Mouse (Mus musculus) liver, embryonic 12.5 days (tissue): ENCODE results near the gene Ankrd10. TPM values are rescaled to one million over a fixed set of nuclear protein-coding genes. Genes with fewer than 3 reads are reported as not detected.
A peak's percentile ranks its signal among the peaks of the same experiment; 100 is the strongest.
"Not testable (repeated sequence)": the region's sequence is repeated elsewhere in the genome, so short reads cannot be mapped to it uniquely, and the experiment has no call there.

Source experiments
- ATAC-seq: fragments of 200-750 bp; cut with Nextera tagmentation; 2 replicates; pipeline ENCODE4 v1.8.0; 2017; ENCODE audit warnings: moderate number of reproducible peaks, mild to moderate bottlenecking, moderate library complexity
- H3K27ac ChIP-seq: fragments of 300-500 bp; sonication (generic); 2 replicates; pipeline ENCODE4 v1.5.1; 2016; ENCODE audit warnings: mild to moderate bottlenecking
- H3K27me3 ChIP-seq: fragments of 300-500 bp; sonication (generic); replicated peaks from 2 replicates; pipeline ENCODE4 v1.6.1; 2016; ENCODE audit warnings: mild to moderate bottlenecking, moderate library complexity
- H3K36me3 ChIP-seq: fragments of 300-500 bp; sonication (generic); 2 replicates; pipeline ENCODE4 v1.6.1; 2016; ENCODE audit warnings: mild to moderate bottlenecking, moderate library complexity
- H3K4me1 ChIP-seq: fragments of 300-500 bp; sonication (generic); 2 replicates; pipeline ENCODE4 v1.6.1; 2016
- H3K4me2 ChIP-seq: fragments of 300-500 bp; sonication (generic); 2 replicates; pipeline ENCODE4 v1.6.1; 2016; ENCODE audit warnings: mild to moderate bottlenecking, moderate library complexity
- H3K4me3 ChIP-seq: fragments of 300-500 bp; sonication (generic); 2 replicates; pipeline ENCODE4 v1.5.1; 2016; ENCODE audit warnings: mild to moderate bottlenecking, moderate library complexity
- H3K9ac ChIP-seq: fragments of 300-500 bp; sonication (generic); 2 replicates; pipeline ENCODE4 v1.6.1; 2016; ENCODE audit warnings: mild to moderate bottlenecking, moderate library complexity
- H3K9me3 ChIP-seq: fragments of 300-500 bp; sonication (generic); replicated peaks from 2 replicates; pipeline ENCODE4 v1.6.1; 2016; ENCODE audit warnings: mild to moderate bottlenecking, moderate library complexity
- WGBS: fragments of 180-500 bp; shearing (Covaris S2); methylation state at CpG from one replicate; pipeline ENCODE4 v1.1.7; 2016; ENCODE audit not compliant: insufficient replicate concordance; 5-methylcytosine and 5-hydroxymethylcytosine counted together
- polyA plus RNA-seq: library from polyadenylated mRNA; unstranded; fragments of >200 nt; fragmentation: Nextera tagmentation; extraction: Ambion mirVana; gene quantifications from 2 replicates; pipeline ENCODE4 v1.2.1, GENCODE M21; 2016

Gene Ankrd10
- polyA plus RNA-seq, result 47.5 and 48.1 TPM in 2 replicates

GRCm38 (mm10) chr8:11635611-11636081 lies at the start of gene Ankrd10:
Ankrd10 (minus strand) TSS chr8:11635757.
- H3K36me3 ChIP-seq, result peaks cover 22% of the 10 kb centered on the region
- H3K27ac ChIP-seq, result peak within 1 kb of the TSS; percentile 95
- WGBS, result under 1% methylated on average over 40 of the region's 40 CpGs
- H3K4me1 ChIP-seq, result peaks cover 38% of the 10 kb centered on the region
- peak; percentile 93 for ATAC-seq
- H3K27me3 ChIP-seq, result no peaks in the 10 kb centered on the region
- peak within 1 kb of the TSS; percentile 87 for H3K4me3 ChIP-seq
- H3K9ac ChIP-seq, result peak within 1 kb of the TSS; percentile 93
- H3K4me2 ChIP-seq, result peak within 1 kb of the TSS; percentile 92
- H3K9me3 ChIP-seq, result no peaks in the 10 kb centered on the region

- no peaks in the 10 kb centered on the region; the same call in 1 of the 2 replicates for H3K27me3 ChIP-seq
- WGBS, result 75% methylated on average over 7 of the region's 7 CpGs
Observed at GRCm38 (mm10) chr8:11684558-11684957, 49.0 kb upstream of the Ankrd10 start.

GRCm38 (mm10) chr8:11668308-11668707 lies 32.8 kb upstream of the Ankrd10 start:
- Histone ChIP-seq H3K9ac (no peak overlapping the region), H3K4me3 (no peak overlapping the region), H3K9me3 (no peaks in the 10 kb centered on the region), H3K27me3 (no peaks in the 10 kb centered on the region), H3K36me3 (no peaks in the 10 kb centered on the region), H3K4me1 (no peaks in the 10 kb centered on the region), H3K4me2 (no peak overlapping the region), H3K27ac (no peak overlapping the region)
- no peak for ATAC-seq
- whole genome bisulfite sequencing, result 50% methylated on average over 2 of the region's 2 CpGs

More at GRCm38 (mm10) chr8:11684558-11684957, 49.0 kb upstream of the Ankrd10 start:
- no peaks in the 10 kb centered on the region for H3K4me1 ChIP-seq
- no peak for ATAC-seq
- no peaks in the 10 kb centered on the region for H3K9me3 ChIP-seq
- H3K36me3 ChIP-seq, result no peaks in the 10 kb centered on the region
- no peak overlapping the region for H3K9ac ChIP-seq
- H3K4me3 ChIP-seq, result no peak overlapping the region
- H3K4me2 ChIP-seq, result no peak overlapping the region
- H3K27ac ChIP-seq, result no peak overlapping the region

- not testable (repeated sequence) for H3K27me3 ChIP-seq, H3K9ac ChIP-seq, H3K9me3 ChIP-seq, H3K36me3 ChIP-seq, H3K4me3 ChIP-seq, H3K4me2 ChIP-seq, ATAC-seq, H3K4me1 ChIP-seq, H3K27ac ChIP-seq
- WGBS, result 76% methylated on average over 20 of the region's 20 CpGs
Observed at GRCm38 (mm10) chr8:11666023-11666716, 30.6 kb upstream of the Ankrd10 start.

GRCm38 (mm10) chr8:11661969-11662368 lies 26.4 kb upstream of the Ankrd10 start:
- H3K27me3 ChIP-seq, result no peaks in the 10 kb centered on the region; the same call in 1 of the 2 replicates
- H3K4me1 ChIP-seq, result no peaks in the 10 kb centered on the region
- WGBS, result 57% methylated on average over 3 of the region's 3 CpGs
- H3K4me2 ChIP-seq, result no peak overlapping the region
- H3K9me3 ChIP-seq, result no peaks in the 10 kb centered on the region
- H3K27ac ChIP-seq, result no peak overlapping the region
- H3K9ac ChIP-seq, result no peak overlapping the region
- no peak for ATAC-seq
- H3K36me3 ChIP-seq, result no peaks in the 10 kb centered on the region
- no peak overlapping the region for H3K4me3 ChIP-seq

GRCm38 (mm10) chr8:11650021-11650420 lies 14.5 kb upstream of the Ankrd10 start:
- ATAC-seq, result no peak
- H3K27me3 ChIP-seq, result no peaks in the 10 kb centered on the region
- 67% methylated on average over 5 of the region's 5 CpGs for WGBS
- H3K4me3 ChIP-seq, result no peak overlapping the region
- no peak overlapping the region for H3K4me2 ChIP-seq
- H3K27ac ChIP-seq, result no peak overlapping the region
- H3K9me3 ChIP-seq, result no peaks in the 10 kb centered on the region
- H3K9ac ChIP-seq, result no peak overlapping the region
- H3K36me3 ChIP-seq, result no peaks in the 10 kb centered on the region
- H3K4me1 ChIP-seq, result no peaks in the 10 kb centered on the region; the same call in 1 of the 2 replicates

- no peak for ATAC-seq
- WGBS, result 61% methylated on average over 2 of the region's 2 CpGs
Observed at GRCm38 (mm10) chr8:11643123-11643522, 7.6 kb upstream of the Ankrd10 start.

GRCm38 (mm10) chr8:11640606-11641005 lies 5.0 kb upstream of the Ankrd10 start:
- Histone ChIP-seq H3K4me3 (no peak overlapping the region), H3K9me3 (no peaks in the 10 kb centered on the region), H3K9ac (no peak overlapping the region), H3K27ac (no peak overlapping the region), H3K36me3 (no peaks in the 10 kb centered on the region), H3K4me1 (peaks cover 12% of the 10 kb centered on the region), H3K27me3 (no peaks in the 10 kb centered on the region), H3K4me2 (no peak overlapping the region)
- no peak for ATAC-seq
- WGBS, result 68% methylated on average over 2 of the region's 2 CpGs

More at GRCm38 (mm10) chr8:11643123-11643522, 7.6 kb upstream of the Ankrd10 start:
- H3K9ac ChIP-seq, result no peak overlapping the region
- H3K4me2 ChIP-seq, result no peak overlapping the region
- H3K36me3 ChIP-seq, result no peaks in the 10 kb centered on the region
- no peak overlapping the region for H3K27ac ChIP-seq
- H3K4me1 ChIP-seq, result no peaks in the 10 kb centered on the region
- H3K9me3 ChIP-seq, result no peaks in the 10 kb centered on the region
- H3K4me3 ChIP-seq, result no peak overlapping the region
- H3K27me3 ChIP-seq, result no peaks in the 10 kb centered on the region

GRCm38 (mm10) chr8:11637531-11637930 lies 2.0 kb upstream of the Ankrd10 start:
- Histone ChIP-seq H3K27ac (no peak overlapping the region), H3K27me3 (no peaks in the 10 kb centered on the region), H3K9me3 (no peaks in the 10 kb centered on the region), H3K4me1 (peaks cover 30% of the 10 kb centered on the region), H3K36me3 (peaks cover 4% of the 10 kb centered on the region), H3K4me3 (no peak overlapping the region), H3K9ac (no peak overlapping the region), H3K4me2 (no peak overlapping the region)
- WGBS, result 87% methylated on average over 7 of the region's 7 CpGs
- ATAC-seq, result no peak

- H3K9me3 ChIP-seq, result no peaks in the 10 kb centered on the region
- WGBS, result 3% methylated on average over 30 of the region's 30 CpGs
- H3K4me2 ChIP-seq, result peak overlapping the region; percentile 92
- H3K36me3 ChIP-seq, result peaks cover 14% of the 10 kb centered on the region
- H3K27me3 ChIP-seq, result no peaks in the 10 kb centered on the region
- peak overlapping the region; percentile 87 for H3K4me3 ChIP-seq
- H3K27ac ChIP-seq, result peak overlapping the region; percentile 95
- peak overlapping the region; percentile 67 for H3K9ac ChIP-seq
- ATAC-seq, result peak; percentile 78
- H3K4me1 ChIP-seq, result peaks cover 32% of the 10 kb centered on the region
Observed at GRCm38 (mm10) chr8:11636324-11637057, 934 bp upstream of the Ankrd10 start.

- H3K27me3 ChIP-seq, result no peaks in the 10 kb centered on the region
- peaks cover 28% of the 10 kb centered on the region for H3K36me3 ChIP-seq
- H3K4me3 ChIP-seq, result peak overlapping the region; percentile 87
- under 1% methylated on average over 65 of the region's 70 CpGs for WGBS
- H3K27ac ChIP-seq, result peak overlapping the region; percentile 93
- H3K9ac ChIP-seq, result peak overlapping the region; percentile 93
- H3K4me2 ChIP-seq, result peak overlapping the region; percentile 92
- peaks cover 41% of the 10 kb centered on the region for H3K4me1 ChIP-seq
- ATAC-seq, result peak; percentile 50
- no peaks in the 10 kb centered on the region for H3K9me3 ChIP-seq
Observed at GRCm38 (mm10) chr8:11635012-11635577, 462 bp downstream of the Ankrd10 start.
